ENCODE assay signal across 8 mouse cellular contexts in genomic region chr12:3236831-3237681, GRCm38 (mm10).
A peak's percentile ranks its signal among the peaks of the same experiment; 100 is the strongest.
DNase-seq lines count a peak whose midpoint lies in the region; ATAC-seq and TF ChIP-seq lines count a peak whose summit lies in the region.

No protein-coding gene starts in this region.

- H3K4me3 ChIP-seq in MEL (ENCODE audit: control insufficient read depth in 1 of 2, insufficient read depth in 1 of 2, low read depth in 2 of 2, low read length in 2 of 2), result no peak overlapping the region
- H3K4me3 ChIP-seq in spleen, adult 2 months (ENCODE audit: extremely low read depth, insufficient read depth, insufficient read length), result no peak overlapping the region

- WGBS in spleen, adult 2 months, result 96% methylated on average over 12 of the region's 12 CpGs

- no peak overlapping the region for H3K27ac ChIP-seq in MEL (ENCODE audit: control insufficient read depth, low read depth, low read length)
- H3K27ac ChIP-seq in spleen, adult 2 months (ENCODE audit: insufficient read depth, low read length), result no peak overlapping the region

- no peak for TF ChIP-seq CTCF in MEL (IDR thresholded peaks at IDR 0.05 in 2 of 3, conservative IDR thresholded peaks at IDR 0.05 in 1 of 3; ENCODE audit: control insufficient read depth in 1 of 3, insufficient read depth in 1 of 3, low read depth in 2 of 3, low read length in 3 of 3, poor library complexity in 1 of 3, severe bottlenecking in 1 of 3)
- no peak for TF ChIP-seq CTCF in spleen, adult 2 months (IDR thresholded peaks at IDR 0.05; ENCODE audit: extremely low read depth, insufficient read depth, insufficient read length, insufficient replicate concordance)

- H3K4me1 ChIP-seq in MEL (ENCODE audit: control insufficient read depth in 1 of 2, insufficient read depth in 2 of 2, low read length in 2 of 2), result peaks cover 0 to 3% of the 10 kb centered on the region in 2 experiments; a peak in 1 of 4 replicates
- H3K4me1 ChIP-seq in spleen, adult 2 months (ENCODE audit: control insufficient read depth, insufficient read depth, insufficient read length), result no peaks in the 10 kb centered on the region

- peak; percentile 9 for ATAC-seq in inflammation-experienced regulatory T-cells, adult 6 months

- peaks cover 4% of the 10 kb centered on the region for H3K79me2 ChIP-seq in MEL (ENCODE audit: control insufficient read depth, insufficient read depth, low read length, poor library complexity)

- H3K9ac ChIP-seq in MEL (ENCODE audit: control insufficient read depth, low read depth, low read length, poor library complexity, severe bottlenecking), result no peak overlapping the region

- TF ChIP-seq POLR2A in MEL (IDR thresholded peaks at IDR 0.05; ENCODE audit: control insufficient read depth in 1 of 2, insufficient read depth in 1 of 2, low read depth in 1 of 2, low read length in 2 of 2, poor library complexity in 1 of 2), result no peak
- TF ChIP-seq POLR2A in spleen, adult 2 months (IDR thresholded peaks at IDR 0.05; ENCODE audit: low read depth, low read length), result no peak

- peak; percentile 25 for DNase-seq in heart, postnatal 4 days
- DNase-seq in heart, adult 8-10 months (ENCODE audit: low spot score), result no peak
- DNase-seq in B cell, adult 2 months, result peak; percentile 87 to 88
- DNase-seq in MEL (ENCODE audit: low read depth, low spot score), result peak; percentile 33
- peak; percentile 24 to 50 for DNase-seq in spleen, adult 2 months (ENCODE audit: low read depth in 1 of 2, low spot score in 2 of 2)
- no peak for DNase-seq in urinary bladder, postnatal 14 days (ENCODE audit: low spot score)
- DNase-seq in layer of hippocampus, adult 9-10 months (ENCODE audit: low spot score), result no peak

- TF ChIP-seq RAD21 in MEL (IDR thresholded peaks at IDR 0.05; ENCODE audit: low read depth, low read length), result no peak

- 0 out of 4 replicates have a peak, but pooled peaks cover 0 to 2% of the 10 kb centered on the region in 2 experiments for H3K36me3 ChIP-seq in MEL (ENCODE audit: control insufficient read depth in 1 of 2, insufficient read depth in 2 of 2, low read length in 2 of 2)
- H3K36me3 ChIP-seq in spleen, adult 2 months (ENCODE audit: control insufficient read depth, insufficient read depth, low read length), result peaks cover 13% of the 10 kb centered on the region

- no peak for TF ChIP-seq EP300 in MEL (IDR thresholded peaks at IDR 0.05; ENCODE audit: low read depth in 1 of 2, low read length in 2 of 2)

- H3K9me3 ChIP-seq in MEL (replicated peaks; ENCODE audit: insufficient read depth, low read length), result no peaks in the 10 kb centered on the region

- H3K27me3 ChIP-seq in MEL (ENCODE audit: control insufficient read depth in 1 of 2, insufficient read depth in 2 of 2, low read length in 2 of 2), result no peaks in the 10 kb centered on the region
- H3K27me3 ChIP-seq in spleen, adult 2 months (ENCODE audit: control insufficient read depth, insufficient read depth, low read length), result no peaks in the 10 kb centered on the region

TF ChIP-seq in MEL, 35 proteins besides CTCF, POLR2A, EP300 and RAD21:
- no peak for TF ChIP-seq BHLHE40 (IDR thresholded peaks at IDR 0.05; ENCODE audit: borderline replicate concordance, low read depth, low read length)
- no peak for TF ChIP-seq HCFC1 (IDR thresholded peaks at IDR 0.05; ENCODE audit: low read depth, low read length)
- no peak for TF ChIP-seq RCOR1 (IDR thresholded peaks at IDR 0.05; ENCODE audit: low read depth, low read length)
- no peak for TF ChIP-seq MAZ (IDR thresholded peaks at IDR 0.05; ENCODE audit: low read depth, low read length)
- TF ChIP-seq MAFK (IDR thresholded peaks at IDR 0.05; ENCODE audit: borderline replicate concordance, low read depth, low read length), result no peak
- no peak for TF ChIP-seq SIN3A (IDR thresholded peaks at IDR 0.05; ENCODE audit: low read length)
- TF ChIP-seq KAT2A (conservative IDR thresholded peaks at IDR 0.05; ENCODE audit: low read depth, low read length), result no peak
- TF ChIP-seq POLR2AphosphoS5 (IDR thresholded peaks at IDR 0.05; ENCODE audit: borderline replicate concordance, low read depth, low read length), result no peak
- TF ChIP-seq ZC3H11A (IDR thresholded peaks at IDR 0.05; ENCODE audit: low read depth, low read length), result no peak
- TF ChIP-seq NRF1 (IDR thresholded peaks at IDR 0.05; ENCODE audit: insufficient read depth, low read depth, low read length, poor library complexity, severe bottlenecking), result no peak
- no peak for TF ChIP-seq USF1 (IDR thresholded peaks at IDR 0.05; ENCODE audit: low read depth, low read length)
- TF ChIP-seq USF2 (IDR thresholded peaks at IDR 0.05; ENCODE audit: borderline replicate concordance in 1 of 2, insufficient read depth in 1 of 2, low read depth in 1 of 2, low read length in 2 of 2), result no peak
- TF ChIP-seq MYB (IDR thresholded peaks at IDR 0.05; ENCODE audit: low read depth, low read length), result no peak
- TF ChIP-seq MXI1 (IDR thresholded peaks at IDR 0.05; ENCODE audit: low read depth, low read length), result no peak
- TF ChIP-seq ETS1 (IDR thresholded peaks at IDR 0.05; ENCODE audit: low read depth, low read length), result no peak
- no peak for TF ChIP-seq ZKSCAN1 (IDR thresholded peaks at IDR 0.05; ENCODE audit: low read depth, low read length)
- no peak for TF ChIP-seq ZNF384 (IDR thresholded peaks at IDR 0.05; ENCODE audit: low read depth, low read length)

Comparison
In these comparisons a context has a peak if more than half of its experiments do, and no peak if none do; other contexts are left out.
1. DNase-seq: peak in heart, postnatal 4 days (single experiment), B cell, adult 2 months (2 of 2), MEL (single experiment) and spleen, adult 2 months (2 of 2); none in heart, adult 8-10 months (single experiment), urinary bladder, postnatal 14 days (single experiment) and layer of hippocampus, adult 9-10 months (single experiment).